Mouse (Mus musculus) stomach, postnatal 0 days (tissue): ENCODE data around the gene Cish. TPM values are rescaled to one million over a fixed set of nuclear protein-coding genes. Genes with fewer than 3 reads are reported as not detected.

Experiments
- ATAC-seq: fragments of 200-750 bp; cut with Nextera tagmentation; 2 replicates; pipeline ENCODE4 v1.8.0; 2017; ENCODE audit not compliant: low FRiP score, low TSS enrichment
- DNase-seq: peaks from one replicate; pipeline ENCODE4 v3.0.0-alpha.2; 2016; ENCODE audit warnings: low spot score
- H3K27ac ChIP-seq: fragments of 300-500 bp; sonication (generic); replicated peaks from 2 replicates; pipeline ENCODE4 v1.5.1; 2014; ENCODE audit warnings: mild to moderate bottlenecking, control low read depth
- H3K27me3 ChIP-seq: fragments of 300-500 bp; sonication (generic); 2 replicates; pipeline ENCODE4 v1.6.1; 2014; ENCODE audit warnings: low read length; ENCODE audit not compliant: control insufficient read depth, insufficient read depth
- H3K36me3 ChIP-seq: fragments of 300-500 bp; sonication (generic); 2 replicates; pipeline ENCODE4 v1.6.1; 2014; ENCODE audit warnings: low read length, mixed read lengths; ENCODE audit not compliant: control insufficient read depth, insufficient read depth
- H3K4me1 ChIP-seq: fragments of 300-500 bp; sonication (generic); replicated peaks from 2 replicates; pipeline ENCODE4 v1.6.1; 2014; ENCODE audit warnings: antibody characterized with exemption; ENCODE audit not compliant: control insufficient read depth, insufficient read depth
- H3K4me2 ChIP-seq: fragments of 300-500 bp; sonication (generic); replicated peaks from 2 replicates; pipeline ENCODE4 v1.6.1; 2014; ENCODE audit warnings: low read depth, mild to moderate bottlenecking, control low read depth, moderate library complexity
- H3K4me3 ChIP-seq: fragments of 300-500 bp; sonication (generic); 2 replicates; pipeline ENCODE4 v1.5.1; 2014; ENCODE audit warnings: low read depth, low read length, control low read depth
- H3K9ac ChIP-seq: fragments of 300-500 bp; sonication (generic); 2 replicates; pipeline ENCODE4 v1.6.1; 2014; ENCODE audit warnings: mild to moderate bottlenecking, low read length, control low read depth, mixed read lengths
- H3K9me3 ChIP-seq: fragments of 300-500 bp; sonication (generic); 2 replicates; pipeline ENCODE4 v1.6.1; 2016; ENCODE audit warnings: low read length; ENCODE audit not compliant: control insufficient read depth
- CTCF ChIP-seq: IDR thresholded peaks from 2 replicates; pipeline ENCODE4 v1.5.1; 2016; ENCODE audit warnings: antibody characterized with exemption, low read depth, mild to moderate bottlenecking, moderate library complexity
- EP300 ChIP-seq: optimal IDR thresholded peaks from 2 replicates; pipeline ENCODE3; 2016; ENCODE audit warnings: antibody characterized with exemption
- WGBS: fragments of 180-500 bp; shearing (Covaris S2); extraction: QIAGEN DNeasy Blood & Tissue Kit; methylation state at CpG from one replicate; pipeline ENCODE4 v1.1.7; 2014; 5-methylcytosine and 5-hydroxymethylcytosine counted together
- polyA plus RNA-seq: library from polyadenylated mRNA; unstranded; fragments of >200 nt; fragmentation: Nextera tagmentation; extraction: Ambion mirVana; gene quantifications from 2 replicates; pipeline ENCODE4 v1.2.1, GENCODE M21; 2015

Gene Cish
- polyA plus RNA-seq, 1 experiment from 2014 or later, result 30.8 TPM

GRCm38 (mm10) chr9:107344027-107344426 lies 48.2 kb downstream of the Cish start:
- DNase-seq, result no peak
- TF ChIP-seq EP300 (no peak), CTCF (no peak)
- no peak overlapping the region for H3K27ac ChIP-seq
- no peak for ATAC-seq
- no peaks in the 10 kb centered on the region for H3K27me3 ChIP-seq
- H3K9ac ChIP-seq, result no peak overlapping the region
- no peak overlapping the region for H3K4me3 ChIP-seq
- H3K4me2 ChIP-seq, result no peak overlapping the region
- WGBS, result 64% methylated on average over 6 of the region's 6 CpGs
- H3K36me3 ChIP-seq, result no peaks in the 10 kb centered on the region
- H3K9me3 ChIP-seq, result no peaks in the 10 kb centered on the region
- no peaks in the 10 kb centered on the region for H3K4me1 ChIP-seq

GRCm38 (mm10) chr9:107346081-107346480 lies 50.3 kb downstream of the Cish start:
- no peak for TF ChIP-seq EP300
- no peak for TF ChIP-seq CTCF
- no peaks in the 10 kb centered on the region for H3K36me3 ChIP-seq
- H3K4me2 ChIP-seq, result no peak overlapping the region
- no peaks in the 10 kb centered on the region for H3K27me3 ChIP-seq
- 82% methylated on average over 8 of the region's 8 CpGs for WGBS
- ATAC-seq, result no peak
- no peaks in the 10 kb centered on the region for H3K9me3 ChIP-seq
- H3K9ac ChIP-seq, result no peak overlapping the region
- no peaks in the 10 kb centered on the region for H3K4me1 ChIP-seq
- H3K4me3 ChIP-seq, result no peak overlapping the region
- no peak overlapping the region for H3K27ac ChIP-seq
- no peak for DNase-seq

- H3K4me1 ChIP-seq, result no peaks in the 10 kb centered on the region
- H3K36me3 ChIP-seq, result no peaks in the 10 kb centered on the region
- WGBS, result 59% methylated on average over 9 of the region's 9 CpGs
- TF ChIP-seq EP300, result no peak
- no peak for TF ChIP-seq CTCF
- H3K27ac ChIP-seq, result no peak overlapping the region
- H3K4me3 ChIP-seq, result no peak overlapping the region
- DNase-seq (no peak), ATAC-seq (no peak)
- no peaks in the 10 kb centered on the region for H3K27me3 ChIP-seq
- no peak overlapping the region for H3K4me2 ChIP-seq
- no peaks in the 10 kb centered on the region for H3K9me3 ChIP-seq
- no peak overlapping the region for H3K9ac ChIP-seq
These were observed 51.9 kb downstream of the Cish start for GRCm38 (mm10) chr9:107347586-107348183.

- 55% methylated on average over 7 of the region's 7 CpGs for WGBS
- H3K9ac ChIP-seq, result no peak overlapping the region
- DNase-seq (no peak), ATAC-seq (no peak)
- no peak overlapping the region for H3K27ac ChIP-seq
- TF ChIP-seq EP300 (no peak), CTCF (no peak)
- H3K36me3 ChIP-seq, result no peaks in the 10 kb centered on the region
- H3K27me3 ChIP-seq, result no peaks in the 10 kb centered on the region
- no peaks in the 10 kb centered on the region for H3K9me3 ChIP-seq
- H3K4me3 ChIP-seq, result no peak overlapping the region
- no peak overlapping the region for H3K4me2 ChIP-seq
- H3K4me1 ChIP-seq, result no peaks in the 10 kb centered on the region
These were observed 53.5 kb downstream of the Cish start for GRCm38 (mm10) chr9:107349321-107349720.

Other genes with a start within 250 kb of the Cish start
- 0.93 and 1.9 TPM in 2 replicates for gene Dock3, start 64.1 kb upstream of the Cish start, polyA plus RNA-seq
- 32.0 and 37.4 TPM in 2 replicates for gene Mapkapk3, start 6.1 kb upstream of the Cish start, polyA plus RNA-seq
- gene Hemk1, start 42.3 kb downstream of the Cish start, polyA plus RNA-seq, result 5.3 and 6.7 TPM in 2 replicates
- gene 6430571L13Rik, start 44.6 kb downstream of the Cish start, polyA plus RNA-seq, result 0.63 and 0.73 TPM in 2 replicates
- gene Cacna2d2, start 103.6 kb downstream of the Cish start, polyA plus RNA-seq, result 0.15 and 0.16 TPM in 2 replicates
- 41.9 and 43.2 TPM in 2 replicates for gene Tmem115, start 237.9 kb downstream of the Cish start, polyA plus RNA-seq
- gene Cyb561d2, start 246.2 kb downstream of the Cish start, polyA plus RNA-seq, result 26.7 and 28.2 TPM in 2 replicates
- gene Nprl2, start 246.2 kb downstream of the Cish start, polyA plus RNA-seq, result 24.8 and 24.9 TPM in 2 replicates